Mouse (Mus musculus) liver, adult 2 months (tissue): ENCODE data around the gene Klk1b24.

Source experiments
- CTCF ChIP-seq: fragments of 200-500 bp; IDR thresholded peaks from 2 replicates; pipeline ENCODE4 v1.5.1; 2011; ENCODE audit warnings: low read depth, low read length, control low read depth
- POLR2A ChIP-seq: fragments of 200-500 bp; IDR thresholded peaks from 2 replicates; pipeline ENCODE4 v1.6.1; 2011; ENCODE audit warnings: low read length, control low read depth; ENCODE audit not compliant: insufficient read depth; ENCODE audit errors: extremely low read depth

GRCm38 (mm10) chr7:44225076-44225475 lies 37.0 kb downstream of the Klk1b24 start, which contains the start of gene Klk1:
- TF ChIP-seq CTCF, result no peak
- no peak for TF ChIP-seq POLR2A
